In genomic region chr3:93002843-93003242, GRCm38 (mm10) we compare ENCODE assay signal across 36 mouse cellular contexts. TPM values are rescaled to one million over a fixed set of nuclear protein-coding genes. Genes with fewer than 3 reads are reported as not detected.
DNase-seq lines count a peak whose midpoint lies in the region; ATAC-seq and TF ChIP-seq lines count a peak whose summit lies in the region.
"Had no signal": no experiment of that assay in that cellular context is flagged by ENCODE, and none has a peak within 500 bp of the region (broad histone marks: within the 10 kb centered on the region; RNA-seq: fewer than 3 reads in every experiment).

No protein-coding gene starts in this region.

- ATAC-seq in forebrain, embryonic 14.5 days = peak; percentile 55
- ATAC-seq in forebrain, embryonic 12.5 days (ENCODE audit: low FRiP score) = no peak
- ATAC-seq in megakaryocyte, adult 5-6 weeks (ENCODE audit: poor library complexity, severe bottlenecking) = no peak
- ATAC-seq in hindbrain, embryonic 16.5 days = peak; percentile 34; the same call in 1 of the 2 replicates
- ATAC-seq: intestine, embryonic 16.5 days had no signal

- no peaks in the 10 kb centered on the region for H3K27me3 ChIP-seq in forebrain, embryonic 14.5 days (replicated peaks; ENCODE audit: control insufficient read depth, insufficient read depth, low read length)
- H3K27me3 ChIP-seq in forebrain, embryonic 12.5 days = no peaks in the 10 kb centered on the region
- no peaks in the 10 kb centered on the region for H3K27me3 ChIP-seq in megakaryocyte, embryonic 14.5 days (replicated peaks)
- no peaks in the 10 kb centered on the region for H3K27me3 ChIP-seq in hindbrain, embryonic 16.5 days (replicated peaks; ENCODE audit: control insufficient read depth, insufficient read depth, low read length)
- H3K27me3 ChIP-seq: limb, embryonic 15.5 days; liver, embryonic 13.5 days had no signal

- TF ChIP-seq POLR2A in brain, embryonic 14.5 days (IDR thresholded peaks at IDR 0.05; ENCODE audit: borderline replicate concordance, extremely low read depth, insufficient read depth, insufficient read length, poor library complexity, severe bottlenecking) = no peak

- no peak overlapping the region for H3K9ac ChIP-seq in forebrain, embryonic 14.5 days (ENCODE audit: low read length)
- no peak overlapping the region for H3K9ac ChIP-seq in forebrain, embryonic 12.5 days
- no peak overlapping the region for H3K9ac ChIP-seq in hindbrain, embryonic 16.5 days (ENCODE audit: low read depth, low read length)
- H3K9ac ChIP-seq: limb, embryonic 15.5 days; liver, embryonic 13.5 days had no signal

- H3K4me1 ChIP-seq in forebrain, embryonic 14.5 days (ENCODE audit: control insufficient read depth, insufficient read depth, low read length) = no peaks in the 10 kb centered on the region
- no peaks in the 10 kb centered on the region for H3K4me1 ChIP-seq in forebrain, embryonic 12.5 days
- H3K4me1 ChIP-seq in megakaryocyte, embryonic 14.5 days = no peaks in the 10 kb centered on the region
- no peaks in the 10 kb centered on the region for H3K4me1 ChIP-seq in hindbrain, embryonic 16.5 days (ENCODE audit: control insufficient read depth, insufficient read depth, low read depth, low read length)
- H3K4me1 ChIP-seq: limb, embryonic 10.5 days; limb, embryonic 15.5 days; liver, embryonic 13.5 days; midbrain, embryonic 10.5 days had no signal

- no peak overlapping the region for H3K4me3 ChIP-seq in forebrain, embryonic 14.5 days (ENCODE audit: low read depth, low read length)
- H3K4me3 ChIP-seq in forebrain, embryonic 12.5 days (replicated peaks) = no peak overlapping the region
- H3K4me3 ChIP-seq in megakaryocyte, embryonic 14.5 days (replicated peaks) = peak overlapping the region; percentile 19
- no peak overlapping the region for H3K4me3 ChIP-seq in hindbrain, embryonic 16.5 days (ENCODE audit: low read length)
- H3K4me3 ChIP-seq: erythroblast, embryonic 14.5 days; limb, embryonic 10.5 days; limb, embryonic 15.5 days; liver, embryonic 13.5 days; midbrain, embryonic 10.5 days had no signal

- peak; percentile 22 for DNase-seq in forebrain, embryonic 14.5 days (ENCODE audit: low spot score)
- DNase-seq in brain, embryonic 14.5 days (ENCODE audit: low read depth) = peak; percentile 46
- no peak for DNase-seq in left cerebral cortex, postnatal 10 days (ENCODE audit: extremely low spot score in 1 of 2, low spot score in 2 of 2)
- DNase-seq: adrenal gland, postnatal 14 days; cerebellum, adult 18-20 months; cerebellum, postnatal 14 days; gastrocnemius, postnatal 14 days; heart, postnatal 14 days; kidney, adult 8-10 months; kidney, postnatal 4 days; layer of hippocampus, postnatal 36 days; liver, embryonic 13.5 days; lung, adult 2 months; lung, postnatal 10 days; spleen, adult 18-20 months; thymus, adult 2 months; thymus, postnatal 36 days had no signal

- no peak for TF ChIP-seq CTCF in brain, embryonic 14.5 days (IDR thresholded peaks at IDR 0.05; ENCODE audit: borderline replicate concordance, extremely low read depth, insufficient read depth, insufficient read length)

- no peak overlapping the region for H3K4me2 ChIP-seq in forebrain, embryonic 14.5 days (ENCODE audit: low read length)
- H3K4me2 ChIP-seq in forebrain, embryonic 12.5 days = no peak overlapping the region
- no peak overlapping the region for H3K4me2 ChIP-seq in hindbrain, embryonic 16.5 days (ENCODE audit: low read length)
- H3K4me2 ChIP-seq: limb, embryonic 15.5 days; liver, embryonic 13.5 days had no signal

- intact Hi-C loops in left cerebral cortex, postnatal 10 days (cut with DNase I) = loop anchor here (10.0 kb wide), 1 partner anchor 848 kb away; no protein-coding TSS in a partner anchor

- no peaks in the 10 kb centered on the region for H3K9me3 ChIP-seq in forebrain, embryonic 14.5 days (replicated peaks; ENCODE audit: control insufficient read depth, low read length)
- no peaks in the 10 kb centered on the region for H3K9me3 ChIP-seq in forebrain, embryonic 12.5 days
- H3K9me3 ChIP-seq in megakaryocyte, embryonic 14.5 days = no peaks in the 10 kb centered on the region
- H3K9me3 ChIP-seq in hindbrain, embryonic 16.5 days (ENCODE audit: control insufficient read depth, low read length) = no peaks in the 10 kb centered on the region
- H3K9me3 ChIP-seq: limb, embryonic 10.5 days; limb, embryonic 15.5 days; liver, embryonic 13.5 days; midbrain, embryonic 10.5 days had no signal

- H3K27ac ChIP-seq in forebrain, embryonic 14.5 days (ENCODE audit: low read depth, low read length) = no peak overlapping the region
- H3K27ac ChIP-seq in forebrain, embryonic 12.5 days = no peak overlapping the region
- H3K27ac ChIP-seq in hindbrain, embryonic 16.5 days (ENCODE audit: low read depth, low read length) = no peak overlapping the region
- H3K27ac ChIP-seq: kidney, postnatal 0 days; limb, embryonic 10.5 days; limb, embryonic 15.5 days; liver, embryonic 13.5 days; macrophage; midbrain, embryonic 10.5 days had no signal

- WGBS in forebrain, embryonic 14.5 days = 38% methylated on average over 4 of the region's 4 CpGs
- 64% methylated on average over 4 of the region's 4 CpGs for WGBS in forebrain, embryonic 12.5 days
- WGBS in hindbrain, embryonic 16.5 days = 68% methylated on average over 4 of the region's 4 CpGs

- H3K36me3 ChIP-seq in forebrain, embryonic 14.5 days (ENCODE audit: control insufficient read depth, insufficient read depth, low read length) = no peaks in the 10 kb centered on the region
- H3K36me3 ChIP-seq in forebrain, embryonic 12.5 days (replicated peaks) = no peaks in the 10 kb centered on the region
- no peaks in the 10 kb centered on the region for H3K36me3 ChIP-seq in megakaryocyte, embryonic 14.5 days (replicated peaks; ENCODE audit: low read length)
- H3K36me3 ChIP-seq in hindbrain, embryonic 16.5 days (ENCODE audit: control insufficient read depth, insufficient read depth, low read length) = no peaks in the 10 kb centered on the region
- H3K36me3 ChIP-seq: limb, embryonic 10.5 days; limb, embryonic 15.5 days; liver, embryonic 13.5 days; midbrain, embryonic 10.5 days had no signal

RNA-seq across cellular contexts. Expression of gene Lce3f, which starts 10.8 kb away (rescaled TPM):
- polyA plus RNA-seq in forebrain, embryonic 14.5 days (2014; fragmentation: Nextera tagmentation; extraction: Ambion mirVana) = not detected in 2 replicates
- polyA plus RNA-seq in forebrain, embryonic 12.5 days (2016; fragmentation: Nextera tagmentation; extraction: Ambion mirVana) = not detected in 2 replicates
- polyA plus RNA-seq in megakaryocyte, embryonic 14.5 days (2012; ENCODE audit: insufficient read depth, low replicate concordance) = not detected in 2 replicates
- total RNA-seq in megakaryocyte, adult 5-6 weeks (2015) = not detected in 2 replicates
- not detected in 2 replicates for total RNA-seq in megakaryocyte, adult 5-6 weeks (2017)
- not detected in 2 replicates for polyA plus RNA-seq in brain, embryonic 14.5 days (2012; rRNA removed)
- polyA plus RNA-seq in hindbrain, embryonic 16.5 days (2015; fragmentation: Nextera tagmentation; extraction: Ambion mirVana) = not detected in 2 replicates
- total RNA-seq in left cerebral cortex, postnatal 10 days (2021) = not detected
- total RNA-seq: adrenal gland, postnatal 14 days; gastrocnemius, postnatal 14 days; granulocyte monocyte progenitor cell, adult 5-6 weeks; heart, postnatal 14 days; layer of hippocampus, postnatal 36 days; MEL; monocyte, adult 5-6 weeks had no signal
- polyA plus RNA-seq: cortical plate, adult 2 months; erythroblast, embryonic 14.5 days; heart, embryonic 14.5 days; intestine, embryonic 16.5 days; kidney, postnatal 0 days; limb, embryonic 10.5 days; liver, embryonic 13.5 days; macrophage; midbrain, embryonic 10.5 days; neural tube, embryonic 14.5 days had no signal

RNA-seq across cellular contexts. Expression of gene Crct1, which starts 12.6 kb away (rescaled TPM):
- polyA plus RNA-seq in forebrain, embryonic 14.5 days (2014; fragmentation: Nextera tagmentation; extraction: Ambion mirVana) = 0.25 TPM in 1 of 2 replicates, not detected in the other
- not detected in 2 replicates for polyA plus RNA-seq in forebrain, embryonic 12.5 days (2016; fragmentation: Nextera tagmentation; extraction: Ambion mirVana)
- not detected in 2 replicates for polyA plus RNA-seq in megakaryocyte, embryonic 14.5 days (2012; ENCODE audit: insufficient read depth, low replicate concordance)
- total RNA-seq in megakaryocyte, adult 5-6 weeks (2015) = not detected in 2 replicates
- total RNA-seq in megakaryocyte, adult 5-6 weeks (2017) = not detected in 2 replicates
- polyA plus RNA-seq in brain, embryonic 14.5 days (2012; rRNA removed) = 0.59 and 1.0 TPM in 2 replicates
- 2.1 and 2.3 TPM in 2 replicates for polyA plus RNA-seq in hindbrain, embryonic 16.5 days (2015; fragmentation: Nextera tagmentation; extraction: Ambion mirVana)
- not detected for total RNA-seq in left cerebral cortex, postnatal 10 days (2021)
- total RNA-seq: adrenal gland, postnatal 14 days; gastrocnemius, postnatal 14 days; granulocyte monocyte progenitor cell, adult 5-6 weeks; heart, postnatal 14 days; layer of hippocampus, postnatal 36 days; MEL; monocyte, adult 5-6 weeks had no signal
- polyA plus RNA-seq: erythroblast, embryonic 14.5 days; heart, embryonic 14.5 days; intestine, embryonic 16.5 days; limb, embryonic 10.5 days; liver, embryonic 13.5 days; macrophage had no signal

RNA-seq across cellular contexts. Expression of gene Lce1m, which starts 16.0 kb away (rescaled TPM):
- polyA plus RNA-seq in forebrain, embryonic 14.5 days (2014; fragmentation: Nextera tagmentation; extraction: Ambion mirVana) = not detected in 2 replicates
- polyA plus RNA-seq in forebrain, embryonic 12.5 days (2016; fragmentation: Nextera tagmentation; extraction: Ambion mirVana) = not detected in 2 replicates
- not detected in 2 replicates for polyA plus RNA-seq in megakaryocyte, embryonic 14.5 days (2012; ENCODE audit: insufficient read depth, low replicate concordance)
- not detected in 2 replicates for total RNA-seq in megakaryocyte, adult 5-6 weeks (2015)
- total RNA-seq in megakaryocyte, adult 5-6 weeks (2017) = not detected in 2 replicates
- polyA plus RNA-seq in brain, embryonic 14.5 days (2012; rRNA removed) = not detected in 2 replicates
- polyA plus RNA-seq in hindbrain, embryonic 16.5 days (2015; fragmentation: Nextera tagmentation; extraction: Ambion mirVana) = not detected in 2 replicates
- not detected for total RNA-seq in left cerebral cortex, postnatal 10 days (2021)
- total RNA-seq: adrenal gland, postnatal 14 days; gastrocnemius, postnatal 14 days; granulocyte monocyte progenitor cell, adult 5-6 weeks; heart, postnatal 14 days; layer of hippocampus, postnatal 36 days; MEL; monocyte, adult 5-6 weeks had no signal
- polyA plus RNA-seq: cortical plate, adult 2 months; embryonic facial prominence, embryonic 14.5 days; erythroblast, embryonic 14.5 days; heart, embryonic 14.5 days; intestine, embryonic 16.5 days; limb, embryonic 10.5 days; liver, embryonic 13.5 days; macrophage; midbrain, embryonic 10.5 days; neural tube, embryonic 14.5 days had no signal

RNA-seq across cellular contexts. Expression of gene Lce3e, which starts 36.0 kb away (rescaled TPM):
- not detected in 2 replicates for polyA plus RNA-seq in forebrain, embryonic 14.5 days (2014; fragmentation: Nextera tagmentation; extraction: Ambion mirVana)
- not detected in 2 replicates for polyA plus RNA-seq in forebrain, embryonic 12.5 days (2016; fragmentation: Nextera tagmentation; extraction: Ambion mirVana)
- polyA plus RNA-seq in megakaryocyte, embryonic 14.5 days (2012; ENCODE audit: insufficient read depth, low replicate concordance) = not detected in 2 replicates
- total RNA-seq in megakaryocyte, adult 5-6 weeks (2015) = not detected in 2 replicates
- total RNA-seq in megakaryocyte, adult 5-6 weeks (2017) = not detected in 2 replicates
- polyA plus RNA-seq in brain, embryonic 14.5 days (2012; rRNA removed) = not detected in 2 replicates
- not detected in 2 replicates for polyA plus RNA-seq in hindbrain, embryonic 16.5 days (2015; fragmentation: Nextera tagmentation; extraction: Ambion mirVana)
- total RNA-seq in left cerebral cortex, postnatal 10 days (2021) = not detected
- total RNA-seq: adrenal gland, postnatal 14 days; gastrocnemius, postnatal 14 days; granulocyte monocyte progenitor cell, adult 5-6 weeks; heart, postnatal 14 days; layer of hippocampus, postnatal 36 days; MEL; monocyte, adult 5-6 weeks had no signal
- polyA plus RNA-seq: cortical plate, adult 2 months; erythroblast, embryonic 14.5 days; heart, embryonic 14.5 days; intestine, embryonic 16.5 days; kidney, postnatal 0 days; limb, embryonic 10.5 days; limb, embryonic 15.5 days; liver, embryonic 13.5 days; macrophage; midbrain, embryonic 10.5 days; neural tube, embryonic 14.5 days had no signal

RNA-seq across cellular contexts. Expression of gene Lce3d, which starts 45.7 kb away (rescaled TPM):
- polyA plus RNA-seq in forebrain, embryonic 14.5 days (2014; fragmentation: Nextera tagmentation; extraction: Ambion mirVana) = not detected in 2 replicates
- polyA plus RNA-seq in forebrain, embryonic 12.5 days (2016; fragmentation: Nextera tagmentation; extraction: Ambion mirVana) = not detected in 2 replicates
- not detected in 2 replicates for polyA plus RNA-seq in megakaryocyte, embryonic 14.5 days (2012; ENCODE audit: insufficient read depth, low replicate concordance)
- total RNA-seq in megakaryocyte, adult 5-6 weeks (2015) = not detected in 2 replicates
- not detected in 2 replicates for total RNA-seq in megakaryocyte, adult 5-6 weeks (2017)
- polyA plus RNA-seq in brain, embryonic 14.5 days (2012; rRNA removed) = not detected in 2 replicates
- not detected in 2 replicates for polyA plus RNA-seq in hindbrain, embryonic 16.5 days (2015; fragmentation: Nextera tagmentation; extraction: Ambion mirVana)
- not detected for total RNA-seq in left cerebral cortex, postnatal 10 days (2021)
- total RNA-seq: adrenal gland, postnatal 14 days; gastrocnemius, postnatal 14 days; granulocyte monocyte progenitor cell, adult 5-6 weeks; heart, postnatal 14 days; layer of hippocampus, postnatal 36 days; MEL; monocyte, adult 5-6 weeks had no signal
- polyA plus RNA-seq: cortical plate, adult 2 months; embryonic facial prominence, embryonic 14.5 days; erythroblast, embryonic 14.5 days; heart, embryonic 14.5 days; intestine, embryonic 16.5 days; kidney, postnatal 0 days; limb, embryonic 10.5 days; limb, embryonic 15.5 days; liver, embryonic 13.5 days; macrophage; midbrain, embryonic 10.5 days; neural tube, embryonic 14.5 days; stomach, embryonic 16.5 days; thymus, adult 2 months had no signal

Comparison
In these comparisons a context has a peak if more than half of its experiments do, and no peak if none do; other contexts are left out.
1. ATAC-seq: peak in forebrain, embryonic 14.5 days (single experiment) and hindbrain, embryonic 16.5 days (single experiment); none in forebrain, embryonic 12.5 days (single experiment) and megakaryocyte, adult 5-6 weeks (single experiment).
2. DNase-seq: peak in forebrain, embryonic 14.5 days (single experiment) and brain, embryonic 14.5 days (single experiment); none in left cerebral cortex, postnatal 10 days (0 of 2).